Mouse (Mus musculus) kidney, embryonic 14.5 days (tissue): ENCODE results near the gene Prim1. TPM values are rescaled to one million over a fixed set of nuclear protein-coding genes. Genes with fewer than 3 reads are reported as not detected.

Experiments
- ATAC-seq: fragments of 200-750 bp; cut with Nextera tagmentation; 2 replicates; pipeline ENCODE4 v1.8.0; 2017; ENCODE audit warnings: moderate number of reproducible peaks, mild to moderate bottlenecking, moderate TSS enrichment, moderate library complexity; ENCODE audit not compliant: low FRiP score, low TSS enrichment
- H3K27ac ChIP-seq: fragments of 300-500 bp; sonication (generic); 2 replicates; pipeline ENCODE4 v1.5.1; 2014; ENCODE audit warnings: low read depth, mild to moderate bottlenecking, low read length, moderate library complexity, mixed read lengths
- H3K27me3 ChIP-seq: fragments of 300-500 bp; sonication (generic); 2 replicates; pipeline ENCODE4 v1.6.1; 2014; ENCODE audit warnings: mild to moderate bottlenecking, low read length; ENCODE audit not compliant: control insufficient read depth, insufficient read depth
- H3K36me3 ChIP-seq: fragments of 300-500 bp; sonication (generic); 2 replicates; pipeline ENCODE4 v1.6.1; 2014; ENCODE audit warnings: low read length, mixed read lengths; ENCODE audit not compliant: control insufficient read depth, insufficient read depth
- H3K4me1 ChIP-seq: fragments of 300-500 bp; sonication (generic); 2 replicates; pipeline ENCODE4 v1.6.1; 2014; ENCODE audit warnings: low read length, mixed read lengths; ENCODE audit not compliant: control insufficient read depth, insufficient read depth
- H3K4me2 ChIP-seq: fragments of 300-500 bp; sonication (generic); replicated peaks from 2 replicates; pipeline ENCODE4 v1.6.1; 2014; ENCODE audit warnings: low read depth, mild to moderate bottlenecking, low read length
- H3K4me3 ChIP-seq: fragments of 300-500 bp; sonication (generic); 2 replicates; pipeline ENCODE4 v1.5.1; 2014; ENCODE audit warnings: mild to moderate bottlenecking, low read length
- H3K9ac ChIP-seq: fragments of 300-500 bp; sonication (generic); 2 replicates; pipeline ENCODE4 v1.6.1; 2014; ENCODE audit warnings: low read depth, mild to moderate bottlenecking, low read length, moderate library complexity
- H3K9me3 ChIP-seq: fragments of 300-500 bp; sonication (generic); 2 replicates; pipeline ENCODE4 v1.6.1; 2016; ENCODE audit warnings: low read length; ENCODE audit not compliant: control insufficient read depth
- WGBS: fragments of 180-500 bp; shearing (Covaris S2); extraction: QIAGEN DNeasy Blood & Tissue Kit; methylation state at CpG from one replicate; pipeline ENCODE4 v1.1.7; 2014; 5-methylcytosine and 5-hydroxymethylcytosine counted together
- polyA plus RNA-seq: library from polyadenylated mRNA; unstranded; fragments of >200 nt; fragmentation: Nextera tagmentation; extraction: Ambion mirVana; gene quantifications from 2 replicates; pipeline ENCODE4 v1.2.1, GENCODE M21; 2014

Gene Prim1
- polyA plus RNA-seq = 98.1 and 100.0 TPM in 2 replicates

- Histone ChIP-seq H3K4me1 (no peaks in the 10 kb centered on the region), H3K27me3 (no peaks in the 10 kb centered on the region), H3K27ac (peak within 1 kb of the TSS; percentile 81), H3K36me3 (peaks cover 17% of the 10 kb centered on the region; the same call in 1 of the 2 replicates), H3K4me2 (peak within 1 kb of the TSS; percentile 65), H3K9me3 (no peaks in the 10 kb centered on the region), H3K4me3 (peak within 1 kb of the TSS; percentile 68), H3K9ac (peak within 1 kb of the TSS; percentile 67)
- peak; percentile 95 for ATAC-seq
- WGBS = 3% methylated on average over 31 of the region's 31 CpGs
Observed at GRCm38 (mm10) chr10:128015068-128015934, at the start of gene Prim1. Gene Prim1 (plus strand): TSS chr10:128015168.

- Histone ChIP-seq H3K4me1 (0 out of 2 replicates have a peak, but pooled peaks cover 3% of the 10 kb centered on the region), H3K9me3 (no peaks in the 10 kb centered on the region), H3K9ac (no peak overlapping the region), H3K27ac (no peak overlapping the region), H3K4me3 (no peak overlapping the region), H3K27me3 (no peaks in the 10 kb centered on the region), H3K4me2 (no peak overlapping the region), H3K36me3 (no peaks in the 10 kb centered on the region)
- 92% methylated on average over 6 of the region's 6 CpGs for WGBS
- ATAC-seq = no peak
Observed at GRCm38 (mm10) chr10:127966506-127966905, 48.5 kb upstream of the Prim1 start.

- Histone ChIP-seq H3K27ac (no peak overlapping the region), H3K4me2 (no peak overlapping the region)
- ATAC-seq = no peak
Observed at GRCm38 (mm10) chr10:127969820-127970219, 45.1 kb upstream of the Prim1 start.

GRCm38 (mm10) chr10:127970359-127970831 lies 44.6 kb upstream of the Prim1 start:
- ATAC-seq = no peak
- 60% methylated on average over 3 of the region's 3 CpGs for WGBS
- H3K27me3 ChIP-seq = no peaks in the 10 kb centered on the region
- H3K27ac ChIP-seq = no peak overlapping the region
- H3K9ac ChIP-seq = no peak overlapping the region
- 0 out of 2 replicates have a peak, but pooled peaks cover 3% of the 10 kb centered on the region for H3K4me1 ChIP-seq
- H3K4me3 ChIP-seq = no peak overlapping the region
- no peaks in the 10 kb centered on the region for H3K36me3 ChIP-seq
- H3K4me2 ChIP-seq = no peak overlapping the region
- no peaks in the 10 kb centered on the region for H3K9me3 ChIP-seq

More at GRCm38 (mm10) chr10:127969820-127970219, 45.1 kb upstream of the Prim1 start:
- 57% methylated on average over 4 of the region's 4 CpGs for WGBS
- no peaks in the 10 kb centered on the region for H3K9me3 ChIP-seq
- no peak overlapping the region for H3K9ac ChIP-seq
- no peaks in the 10 kb centered on the region for H3K36me3 ChIP-seq
- 0 out of 2 replicates have a peak, but pooled peaks cover 3% of the 10 kb centered on the region for H3K4me1 ChIP-seq
- H3K27me3 ChIP-seq = no peaks in the 10 kb centered on the region
- H3K4me3 ChIP-seq = no peak overlapping the region

- H3K9ac ChIP-seq = no peak overlapping the region
- no peak overlapping the region for H3K27ac ChIP-seq
- no peak for ATAC-seq
- no peaks in the 10 kb centered on the region for H3K9me3 ChIP-seq
- WGBS = 68% methylated on average over 3 of the region's 3 CpGs
- H3K4me1 ChIP-seq = 0 out of 2 replicates have a peak, but pooled peaks cover 3% of the 10 kb centered on the region
- no peaks in the 10 kb centered on the region for H3K27me3 ChIP-seq
- no peak overlapping the region for H3K4me2 ChIP-seq
- H3K4me3 ChIP-seq = no peak overlapping the region
- H3K36me3 ChIP-seq = no peaks in the 10 kb centered on the region
Observed at GRCm38 (mm10) chr10:127971135-127971534, 43.8 kb upstream of the Prim1 start.

- Histone ChIP-seq H3K9me3 (no peaks in the 10 kb centered on the region), H3K27me3 (no peaks in the 10 kb centered on the region), H3K4me1 (0 out of 2 replicates have a peak, but pooled peaks cover 3% of the 10 kb centered on the region), H3K27ac (no peak overlapping the region), H3K4me2 (no peak overlapping the region), H3K4me3 (no peak overlapping the region), H3K36me3 (no peaks in the 10 kb centered on the region), H3K9ac (no peak overlapping the region)
- ATAC-seq = no peak
- WGBS = 79% methylated on average over 3 of the region's 3 CpGs
Observed at GRCm38 (mm10) chr10:127974062-127974461, 40.9 kb upstream of the Prim1 start.

GRCm38 (mm10) chr10:127975503-127975902 lies 39.5 kb upstream of the Prim1 start:
- ATAC-seq = no peak
- H3K4me2 ChIP-seq = no peak overlapping the region

GRCm38 (mm10) chr10:127984650-127985049 lies 30.3 kb upstream of the Prim1 start:
- Histone ChIP-seq H3K27ac (no peak overlapping the region), H3K4me3 (no peak overlapping the region), H3K4me1 (no peaks in the 10 kb centered on the region), H3K9ac (no peak overlapping the region), H3K27me3 (no peaks in the 10 kb centered on the region), H3K36me3 (no peaks in the 10 kb centered on the region), H3K9me3 (0 out of 2 replicates have a peak, but pooled peaks cover 2% of the 10 kb centered on the region), H3K4me2 (no peak overlapping the region)
- WGBS = 84% methylated on average over 5 of the region's 5 CpGs
- ATAC-seq = no peak

More at GRCm38 (mm10) chr10:127975503-127975902, 39.5 kb upstream of the Prim1 start:
- Histone ChIP-seq H3K9me3 (no peaks in the 10 kb centered on the region), H3K9ac (no peak overlapping the region), H3K27ac (no peak overlapping the region), H3K36me3 (no peaks in the 10 kb centered on the region), H3K27me3 (no peaks in the 10 kb centered on the region), H3K4me3 (no peak overlapping the region), H3K4me1 (0 out of 2 replicates have a peak, but pooled peaks cover under 1% of the 10 kb centered on the region)
- 15% methylated on average over 1 of the region's 1 CpGs for WGBS

- Histone ChIP-seq H3K4me1 (no peaks in the 10 kb centered on the region), H3K4me2 (no peak overlapping the region), H3K9ac (no peak overlapping the region), H3K27me3 (no peaks in the 10 kb centered on the region), H3K4me3 (no peak overlapping the region), H3K27ac (no peak overlapping the region), H3K9me3 (0 out of 2 replicates have a peak, but pooled peaks cover 2% of the 10 kb centered on the region), H3K36me3 (no peaks in the 10 kb centered on the region)
- no peak for ATAC-seq
- 63% methylated on average over 8 of the region's 8 CpGs for WGBS
Observed at GRCm38 (mm10) chr10:127985601-127986000, 29.4 kb upstream of the Prim1 start.
